Mouse (Mus musculus) cerebellum, postnatal 25 days (tissue): Measurements from ENCODE around the gene Cd2.

Experiments
- DNase-seq, 2 experiments: peaks; one replicate each; pipeline ENCODE4 v3.0.0; 2021; ENCODE audit warnings: mixed read lengths in 2 of 2

Gene Cd2

DNA sequence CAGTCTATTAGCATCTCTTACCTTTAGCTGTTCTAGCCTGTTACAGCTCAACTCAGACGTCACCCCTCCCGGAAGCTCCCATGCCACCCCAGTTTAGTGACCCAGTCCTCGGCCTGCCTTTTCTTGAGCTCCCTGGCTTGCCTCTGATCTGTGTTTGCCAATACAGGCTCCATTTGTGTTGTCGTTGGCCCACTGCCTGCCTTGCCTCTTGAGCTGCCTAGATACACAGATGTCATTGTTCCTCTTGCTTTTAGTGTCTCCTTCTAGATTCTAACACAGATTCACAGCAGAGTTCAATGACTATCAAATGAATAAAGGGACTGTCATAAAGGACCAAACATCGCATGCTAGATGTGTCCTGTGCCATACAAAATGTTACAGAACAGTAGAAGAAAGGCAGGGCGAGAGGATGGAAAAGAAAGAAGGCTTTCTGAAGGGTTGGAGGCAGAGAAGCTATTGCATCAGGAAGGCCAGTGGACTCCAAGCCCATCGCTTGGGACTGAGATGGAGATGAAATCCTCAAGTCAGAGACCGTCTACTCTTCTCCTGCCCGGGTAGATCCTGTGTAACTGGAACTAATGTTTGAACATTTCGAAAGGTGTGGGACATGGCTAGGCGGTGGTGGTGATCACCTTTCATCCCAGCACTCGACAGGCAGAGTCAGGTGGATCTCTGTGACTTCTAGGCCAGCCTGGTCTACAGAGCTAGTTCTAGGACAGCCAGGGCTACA lies 13.5 kb downstream of the Cd2 start:
- DNase-seq = peak; percentile 31 to 53

DNA sequence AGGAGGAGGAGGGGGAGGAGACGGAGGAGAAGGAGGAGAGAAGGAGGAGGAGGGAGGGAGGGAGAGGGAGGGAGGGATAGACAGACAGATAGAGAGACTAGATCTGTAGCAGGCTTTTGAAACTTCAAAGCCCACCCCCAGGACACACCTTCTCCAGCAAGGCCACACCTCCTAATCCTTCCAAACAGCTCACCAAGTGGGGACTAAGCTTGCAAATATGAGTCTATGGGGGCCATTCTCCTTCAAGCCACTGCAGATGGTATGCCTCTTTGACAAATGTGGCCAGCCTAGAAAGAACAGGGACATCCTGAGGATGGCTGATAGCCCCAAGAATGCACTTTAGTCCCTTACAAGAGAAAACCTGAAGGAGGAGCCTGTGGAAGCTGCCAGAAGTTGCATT lies 15.6 kb downstream of the Cd2 start:
- no peak for DNase-seq

DNA sequence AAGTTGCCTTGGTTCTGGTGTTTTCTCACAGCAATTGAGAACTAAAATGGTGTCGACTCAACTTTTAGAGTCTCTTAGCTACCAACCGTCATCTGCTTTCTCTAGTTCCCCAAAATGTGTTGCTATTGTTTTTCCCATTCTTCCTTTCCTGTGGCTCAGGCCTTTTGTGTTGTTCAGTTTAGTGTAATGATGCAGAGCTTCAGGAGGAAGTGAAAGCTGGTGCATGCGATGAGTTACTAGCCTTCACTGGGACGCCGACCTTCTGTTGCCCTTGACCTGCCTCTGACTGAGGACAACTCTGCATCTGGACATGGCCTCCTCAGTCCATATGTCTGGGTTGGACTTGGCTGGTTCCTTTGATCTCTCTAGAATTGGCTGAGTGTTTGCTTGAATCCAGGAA lies 16.9 kb downstream of the Cd2 start:
- no peak for DNase-seq

DNA sequence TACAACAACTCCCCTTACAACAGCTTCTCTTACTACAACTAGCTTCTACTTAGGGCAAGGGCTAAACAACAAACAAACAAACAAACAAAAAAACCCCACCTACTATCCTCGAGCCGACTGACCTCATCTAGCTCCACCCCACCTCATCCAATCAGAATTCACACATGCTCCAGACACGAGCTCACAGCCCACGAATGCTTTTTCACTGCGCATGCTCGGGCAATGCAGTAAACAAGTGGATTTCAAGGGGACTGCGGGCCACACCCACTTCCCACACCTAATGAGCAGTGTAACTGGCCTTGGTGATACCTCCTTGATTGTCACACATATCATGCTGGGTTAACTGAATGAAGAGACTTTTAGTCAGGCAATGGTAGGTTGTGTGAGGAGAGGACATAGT lies 19.4 kb downstream of the Cd2 start:
- DNase-seq = no peak

DNA sequence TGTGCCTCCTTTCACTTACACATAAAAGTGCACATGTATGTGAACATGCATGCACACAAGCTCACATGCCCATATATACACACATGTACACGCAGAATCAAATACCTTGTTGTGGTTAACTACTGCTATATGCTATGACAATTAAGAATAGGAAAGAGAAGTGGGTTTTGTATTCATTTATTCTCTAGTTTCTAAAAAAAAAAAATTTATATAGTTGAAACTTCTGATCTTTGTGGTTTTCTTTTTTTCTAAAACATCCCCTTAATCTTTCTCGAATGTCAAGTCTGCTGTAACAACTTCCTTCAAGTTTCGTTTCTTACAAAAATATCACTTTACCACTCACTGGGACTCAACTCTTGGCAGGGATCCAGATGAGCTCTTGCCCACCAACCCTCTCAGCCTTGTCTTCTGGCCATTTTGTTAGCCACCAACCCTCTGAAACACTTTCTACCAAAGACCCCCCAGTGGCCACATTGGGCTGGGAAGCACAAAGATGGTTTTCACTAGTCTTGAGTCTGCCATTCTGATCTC lies 22.1 kb downstream of the Cd2 start:
- DNase-seq = no peak

DNA sequence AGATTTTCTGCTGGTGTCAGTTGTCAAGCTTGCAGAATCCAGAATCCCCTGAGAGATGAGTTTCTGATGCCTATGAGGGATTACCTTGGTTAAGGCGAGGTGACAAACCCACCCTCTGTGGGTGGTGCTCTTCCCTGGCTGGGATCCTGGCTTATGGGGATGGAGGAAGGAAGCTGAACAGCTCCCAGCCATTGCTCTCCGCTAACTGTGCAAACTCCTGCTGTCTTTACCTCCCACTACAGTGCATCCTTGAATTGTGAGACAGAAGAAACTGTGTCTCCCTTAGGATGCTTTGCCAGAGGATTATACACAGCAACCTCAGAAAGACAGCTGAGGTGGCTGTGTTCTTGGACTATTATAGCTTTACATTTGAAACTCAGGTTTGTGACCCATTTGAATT lies 28.8 kb downstream of the Cd2 start:
- no peak for DNase-seq

DNA sequence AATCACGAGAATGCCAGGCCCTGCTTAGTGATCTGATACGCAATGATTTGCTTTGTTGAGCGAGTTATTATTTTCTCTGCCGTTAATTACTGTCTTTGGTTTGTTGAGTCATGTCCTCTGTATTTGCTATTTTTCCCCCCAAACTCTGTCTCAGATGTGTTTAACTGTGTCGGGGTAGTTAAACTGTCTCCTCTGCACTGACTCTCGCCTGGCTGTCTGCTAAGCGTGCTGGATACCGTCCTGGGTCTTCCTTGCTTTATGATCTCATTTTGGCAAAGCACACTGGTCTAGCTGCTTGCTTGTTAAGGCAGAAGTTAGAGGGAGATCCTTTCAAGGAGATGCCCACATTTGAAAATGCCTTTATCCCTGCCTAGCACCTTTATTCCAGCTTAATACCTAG lies 31.6 kb downstream of the Cd2 start:
- no peak for DNase-seq

DNA sequence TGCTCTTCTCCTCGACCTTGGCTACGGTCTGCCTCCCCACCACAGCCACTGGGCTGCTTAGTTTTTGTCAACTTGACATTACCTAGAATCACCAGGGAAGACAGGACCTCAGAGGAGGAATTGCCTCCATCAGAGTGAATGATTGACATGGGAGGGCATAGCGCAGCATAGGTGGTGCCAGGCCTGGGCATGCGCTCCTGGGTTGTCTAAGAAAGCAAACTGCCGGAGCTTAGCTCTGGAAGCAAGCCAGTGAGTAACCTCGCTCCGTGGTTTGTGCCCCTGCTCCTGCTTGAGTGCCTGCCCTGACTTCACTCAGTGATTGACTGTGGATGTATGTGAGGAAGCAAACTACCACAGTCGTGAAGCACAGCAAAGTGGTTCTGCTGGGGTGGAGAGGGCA lies 35.6 kb downstream of the Cd2 start:
- DNase-seq = no peak

DNA sequence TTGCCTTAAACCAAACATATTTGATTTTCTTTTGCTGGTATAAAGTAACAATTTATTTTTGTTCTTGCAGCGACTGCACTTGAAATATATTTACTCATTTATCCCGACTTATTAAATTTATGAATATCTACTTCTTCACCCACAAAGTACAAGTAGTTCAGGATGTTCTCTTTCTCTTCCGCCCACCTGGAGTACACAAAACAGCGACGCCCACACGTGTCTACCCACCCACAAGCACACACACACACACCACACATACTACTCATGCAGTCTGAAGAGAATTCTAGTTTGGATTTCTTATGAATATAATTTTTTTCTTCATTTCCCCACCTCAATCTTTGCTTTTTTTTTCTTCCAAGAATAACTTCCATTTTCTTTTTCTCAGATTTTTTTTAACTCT lies 37.9 kb downstream of the Cd2 start:
- no peak for DNase-seq

DNA sequence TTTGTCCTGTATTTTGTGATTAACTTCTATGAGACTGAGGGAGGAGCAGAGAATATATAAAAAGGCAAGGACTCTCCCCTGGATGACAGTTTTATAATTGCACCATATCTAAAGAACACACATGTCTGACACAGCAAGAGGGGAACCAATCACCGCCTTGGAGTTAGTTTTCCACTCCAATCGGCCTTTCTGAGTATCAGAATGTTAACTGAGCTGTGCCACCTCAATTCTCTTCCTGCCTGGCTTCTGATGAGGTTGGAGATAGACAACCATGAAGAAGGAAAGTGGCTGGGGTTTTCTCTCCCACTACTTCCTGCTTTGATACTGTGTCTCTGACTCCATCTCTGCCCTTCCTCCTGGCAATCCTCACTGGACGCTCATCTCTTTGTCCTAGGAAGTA lies 42.5 kb downstream of the Cd2 start:
- no peak for DNase-seq

DNA sequence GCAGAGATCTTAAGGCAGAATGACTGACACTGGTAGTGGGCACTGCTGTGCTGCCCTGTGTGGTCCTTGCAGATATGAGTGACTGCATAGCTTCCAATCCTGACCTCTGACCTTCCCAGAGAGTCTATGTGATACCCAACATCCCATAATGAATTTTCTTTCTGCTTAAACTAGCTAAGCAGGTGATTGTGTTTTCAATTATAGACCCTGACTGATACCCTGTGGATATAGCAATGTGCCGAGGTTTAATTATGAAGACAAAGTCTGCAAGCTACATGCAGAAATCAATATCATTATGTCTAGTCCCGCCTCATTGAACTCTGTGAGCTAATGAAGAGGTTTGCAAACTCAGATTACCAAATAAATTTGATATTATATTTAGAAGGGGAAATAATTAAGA lies 44.7 kb downstream of the Cd2 start:
- DNase-seq = no peak

DNA sequence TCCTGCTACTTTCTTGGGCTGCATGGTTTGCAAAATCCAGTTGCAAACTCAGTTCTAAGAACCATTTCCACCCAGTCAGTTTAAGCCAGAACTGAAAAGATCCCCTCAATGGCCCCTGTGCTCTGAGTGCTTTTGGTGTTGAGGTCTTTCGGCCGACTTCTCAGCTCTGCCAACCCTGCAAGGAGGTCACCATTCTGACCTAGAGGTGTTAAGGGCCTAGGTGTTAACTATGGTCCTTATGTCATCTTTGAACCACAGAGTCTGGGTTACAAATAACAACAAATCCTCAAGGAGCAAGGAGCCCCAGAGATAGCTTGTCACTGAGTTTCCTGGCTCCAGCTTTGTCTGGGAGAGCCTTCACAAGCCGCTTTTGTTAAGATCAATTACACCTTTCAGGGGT lies 45.9 kb downstream of the Cd2 start:
- DNase-seq = no peak

DNA sequence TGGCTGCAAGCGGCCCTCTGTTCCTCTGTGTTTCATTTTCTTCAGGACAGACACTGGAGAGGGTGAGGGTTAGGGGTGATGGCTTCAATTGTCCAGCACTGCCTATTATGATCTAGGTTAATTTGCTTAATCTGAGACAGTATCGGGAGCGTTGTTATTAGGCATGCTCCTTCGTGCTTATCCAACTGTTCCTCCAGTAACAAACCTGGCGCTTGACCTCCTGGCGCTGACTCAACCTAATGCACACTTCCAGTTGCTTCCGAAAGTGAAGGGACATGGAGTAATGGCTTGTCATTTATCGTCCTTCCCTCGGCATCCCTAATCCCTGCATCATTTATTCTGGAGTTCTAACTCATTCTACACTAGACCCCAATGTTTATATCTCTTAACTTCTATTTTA lies 46.9 kb downstream of the Cd2 start:
- DNase-seq = peak in 1 of 2 experiments; percentile 22

DNA sequence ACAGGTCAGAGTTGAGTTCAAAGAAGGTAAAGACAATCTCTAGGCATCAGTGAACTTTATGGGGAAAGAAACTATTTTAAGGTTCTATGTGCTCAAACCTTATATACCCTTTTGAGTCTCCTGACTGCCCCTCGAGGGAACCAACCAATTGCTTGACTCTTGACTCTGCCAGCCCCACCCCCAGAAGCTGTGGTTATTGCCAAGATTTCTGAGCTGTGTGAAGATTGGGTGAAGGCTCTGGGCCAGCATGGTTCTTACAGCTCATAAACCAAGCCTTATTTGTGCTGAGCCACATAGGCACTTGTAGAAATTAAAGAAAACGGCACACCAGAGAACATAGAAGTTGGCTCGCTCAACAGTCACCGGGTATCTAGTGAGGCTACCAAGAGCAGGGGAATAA lies 48.5 kb downstream of the Cd2 start:
- no peak for DNase-seq

DNA sequence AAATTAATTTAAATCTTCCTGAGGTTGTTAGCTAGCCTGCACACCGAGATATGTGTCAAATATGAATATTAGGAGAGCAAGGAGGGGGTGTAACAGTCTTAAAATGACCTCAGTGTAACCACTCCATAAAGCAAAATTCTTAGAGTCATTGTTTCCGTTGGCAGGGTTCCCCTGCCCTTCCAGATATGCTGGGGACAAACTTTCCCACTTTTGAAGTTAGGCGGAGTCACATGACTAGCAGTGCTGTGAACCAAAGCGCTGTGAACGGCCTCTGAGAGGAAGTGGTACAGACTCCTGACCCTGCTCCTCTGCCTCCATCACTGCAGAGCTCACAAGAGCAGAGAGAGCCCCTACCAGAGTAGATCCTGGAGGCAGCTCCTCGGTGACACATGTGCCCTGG lies 49.0 kb downstream of the Cd2 start:
- no peak for DNase-seq

DNA sequence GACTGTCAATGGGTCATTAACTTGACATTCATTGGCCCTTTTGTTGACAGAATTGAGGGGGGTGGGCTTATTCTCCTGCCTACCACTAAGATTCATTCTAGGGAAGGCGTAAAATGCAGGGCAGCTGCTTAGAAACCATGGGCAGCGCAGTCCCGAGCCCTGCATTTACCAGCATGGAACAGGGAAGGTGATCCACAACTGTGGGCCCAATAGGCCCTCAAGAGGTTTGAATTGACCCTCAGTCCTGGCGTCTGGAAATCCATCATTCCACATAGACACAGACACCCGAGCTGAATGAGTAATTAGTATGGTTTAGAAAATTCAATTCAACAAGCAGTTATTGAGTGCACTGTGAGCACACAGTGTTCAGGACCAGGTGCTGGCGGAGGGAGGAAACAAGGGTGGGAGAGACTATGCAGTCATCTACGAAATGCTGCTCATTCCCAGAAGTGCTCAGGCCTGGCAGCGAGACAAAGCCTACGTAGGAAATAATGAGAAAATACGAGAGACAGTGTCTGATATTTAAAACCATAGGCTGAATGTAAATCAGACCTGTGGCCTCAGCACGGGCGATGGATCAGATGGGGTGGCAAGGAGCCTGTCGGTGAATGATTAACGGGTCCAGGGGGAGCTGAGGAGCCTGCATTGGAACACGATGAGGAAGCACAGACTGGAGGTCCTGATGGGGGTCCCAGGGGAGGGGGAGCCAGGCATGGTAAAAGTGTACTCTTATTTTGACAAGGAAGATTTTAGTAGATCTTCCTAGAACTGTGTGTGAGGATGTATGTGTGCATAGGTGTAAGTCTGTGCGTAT lies 50.5 kb downstream of the Cd2 start:
- DNase-seq = no peak

DNA sequence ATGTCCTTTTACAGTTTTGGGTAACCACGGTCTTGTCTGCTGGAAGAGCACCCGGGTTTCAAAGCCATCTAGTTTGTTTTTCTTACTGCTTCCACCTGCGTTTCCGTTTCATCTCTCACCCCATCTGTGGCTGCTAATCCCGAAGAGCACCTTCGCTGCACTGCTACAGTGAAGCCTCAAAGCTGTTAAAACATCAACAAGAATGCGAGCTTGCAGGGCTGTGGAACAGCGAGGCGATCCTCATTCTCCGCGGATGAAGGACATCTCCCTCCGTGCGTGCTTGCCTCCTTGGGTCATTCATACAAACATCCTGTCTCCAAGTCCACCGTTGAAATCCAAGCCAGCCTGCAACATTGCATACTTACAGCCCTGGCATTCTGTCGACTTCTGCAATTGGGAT lies 51.5 kb downstream of the Cd2 start:
- DNase-seq = no peak

DNA sequence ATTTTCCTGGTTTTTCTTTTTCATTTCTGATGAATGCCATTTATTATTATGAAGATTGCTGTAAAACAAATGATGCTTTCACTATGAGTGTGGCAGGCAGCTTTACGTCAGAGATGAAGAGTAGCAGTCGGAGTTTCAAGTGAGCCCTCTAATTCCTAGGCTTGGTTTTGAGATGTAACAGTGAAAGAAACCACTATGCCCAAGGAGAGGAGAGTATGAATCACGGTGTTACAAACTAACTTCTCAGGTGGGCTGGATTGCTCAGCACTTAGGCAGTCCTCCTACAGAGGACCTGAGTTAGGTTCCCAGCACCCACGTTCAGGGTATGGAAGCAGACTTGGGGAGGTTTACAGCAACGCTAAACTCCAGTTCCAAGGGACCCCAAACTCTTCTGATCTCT lies 52.4 kb downstream of the Cd2 start:
- no peak for DNase-seq

DNA sequence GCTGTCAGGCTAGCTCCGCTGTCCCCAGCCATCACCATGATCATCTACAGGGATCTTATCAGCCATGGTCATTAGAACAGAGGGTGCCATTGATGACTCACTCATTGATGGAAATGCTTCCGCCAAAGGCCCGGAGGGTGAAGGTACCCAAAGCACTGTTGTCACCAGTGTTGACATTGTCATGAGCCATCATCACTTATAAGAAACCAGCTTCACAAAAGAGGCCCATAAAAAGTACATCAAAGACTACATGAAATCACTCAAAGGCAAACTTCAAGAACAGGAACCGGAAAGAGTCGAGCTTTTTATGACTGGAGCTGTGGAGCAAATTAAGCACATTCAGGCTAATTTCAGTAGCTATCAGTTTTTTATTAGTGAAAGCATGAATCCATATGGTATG lies 54.3 kb downstream of the Cd2 start:
- DNase-seq = no peak

DNA sequence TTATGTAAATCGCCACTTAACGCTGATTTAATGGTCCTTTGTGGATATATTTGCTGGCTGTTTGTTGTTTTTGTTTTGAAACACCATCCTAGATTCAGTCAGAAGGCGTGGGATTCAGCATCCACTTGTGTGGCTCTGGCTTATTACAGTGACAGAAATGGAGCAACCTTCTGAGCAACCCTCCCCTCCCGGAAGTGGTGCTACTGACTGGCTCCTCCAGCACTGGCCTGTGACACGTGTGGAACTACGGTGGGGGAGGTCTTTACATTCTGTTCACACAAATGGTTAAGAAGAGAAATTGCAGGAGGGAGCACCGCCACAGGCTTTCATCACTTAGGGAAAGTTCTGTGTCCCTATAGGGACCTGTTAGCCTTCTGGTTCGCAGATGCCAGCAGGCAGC lies 55.2 kb downstream of the Cd2 start:
- DNase-seq = no peak

DNA sequence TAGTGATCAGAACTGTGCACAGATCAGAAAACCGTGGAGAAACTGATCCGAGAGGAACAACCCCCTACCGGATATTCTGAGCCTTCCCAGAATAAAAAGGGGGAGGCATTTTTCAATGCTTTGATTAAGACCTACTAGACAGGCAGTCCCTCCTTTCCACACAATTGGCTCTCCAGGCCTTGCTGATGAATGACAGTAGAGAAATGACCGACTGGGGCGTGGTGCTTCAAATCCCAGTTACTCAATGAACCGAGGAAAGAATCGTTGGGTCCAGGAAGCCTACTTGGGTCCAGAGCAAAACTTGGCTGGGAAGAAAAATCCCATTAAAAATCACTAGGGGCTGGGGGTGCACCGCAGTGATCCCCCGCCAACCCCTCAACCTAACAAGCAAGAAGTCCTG lies 57.5 kb downstream of the Cd2 start:
- DNase-seq = no peak

DNA sequence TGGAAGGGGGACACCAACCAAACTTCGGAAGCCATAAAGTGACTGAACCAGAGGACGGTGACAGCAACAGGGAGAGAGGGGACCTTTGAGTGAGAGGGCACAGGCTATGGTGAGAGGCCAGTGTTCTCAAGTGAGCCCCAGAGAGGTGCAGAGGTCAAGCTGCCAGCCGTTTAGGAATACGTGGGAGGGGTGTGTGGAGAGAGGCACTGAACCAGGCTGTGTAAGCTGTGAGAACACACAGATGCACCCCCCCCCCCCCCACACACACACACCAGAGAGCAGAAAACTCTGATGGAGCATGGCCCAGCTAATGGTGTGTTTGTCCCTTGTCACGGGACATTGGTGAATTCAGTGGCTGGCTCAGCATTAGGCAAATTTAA lies 58.2 kb downstream of the Cd2 start:
- DNase-seq = no peak

DNA sequence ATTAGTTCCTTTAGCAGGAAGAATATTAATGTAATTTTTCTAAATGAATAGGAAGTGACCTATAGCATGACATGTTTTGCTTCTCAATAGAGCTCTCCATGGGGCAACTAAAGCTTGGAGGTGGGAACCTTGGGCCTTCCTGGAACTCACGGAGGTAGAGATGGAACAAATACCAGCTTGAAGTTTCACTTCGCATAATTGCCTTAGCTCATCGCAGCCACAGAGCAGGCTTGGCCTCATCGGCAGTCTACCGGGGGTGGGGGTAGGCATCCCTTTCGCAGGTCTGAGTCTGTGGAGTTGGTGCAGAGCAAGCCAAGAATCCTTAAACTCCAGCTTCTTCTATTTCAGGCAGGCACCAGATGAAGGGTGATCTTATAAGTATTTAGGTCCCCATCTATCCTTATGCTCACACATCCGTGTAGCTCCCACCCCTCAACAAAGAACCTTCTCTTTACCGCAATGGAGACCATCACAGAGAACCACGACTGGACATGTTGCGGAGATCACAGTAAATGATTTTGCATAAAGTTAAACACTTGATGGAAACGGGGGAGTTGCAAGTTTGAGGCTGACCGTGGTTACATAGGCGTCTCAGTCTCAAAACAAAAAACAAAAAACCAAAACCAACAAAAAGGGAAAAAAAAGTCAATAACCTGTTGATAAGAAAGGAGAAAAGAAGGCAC lies 58.7 kb downstream of the Cd2 start:
- no peak for DNase-seq

DNA sequence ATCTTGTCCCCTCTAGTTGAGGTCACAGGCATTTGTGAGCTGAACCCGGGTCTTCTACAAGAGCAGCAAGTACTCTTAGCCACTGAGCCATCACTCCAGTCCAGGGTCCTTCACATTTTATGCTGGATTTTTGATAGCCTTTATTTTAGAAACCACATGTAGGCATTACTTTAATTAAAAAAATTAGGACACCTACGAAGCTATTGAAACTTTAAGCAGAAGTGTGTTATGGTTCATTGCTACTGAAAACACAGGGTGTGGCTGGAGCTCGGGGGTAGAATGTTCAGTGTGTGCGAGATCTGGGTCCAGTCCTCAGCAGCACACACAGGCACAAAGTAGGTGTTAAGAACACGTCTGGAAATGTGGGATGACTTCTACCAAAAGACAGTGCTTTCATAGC lies 59.7 kb downstream of the Cd2 start:
- DNase-seq = no peak
